Mouse (Mus musculus) MEL (cell line): Measurements from ENCODE around the gene Gm43517.

Experiments
- CHD2 ChIP-seq: IDR thresholded peaks from 2 replicates; pipeline ENCODE4 v1.6.1; 2011; ENCODE audit warnings: low read length, improper control_type of control experiment
- CTCF ChIP-seq, 3 experiments: IDR thresholded peaks in 2 of 3; conservative IDR thresholded peaks in 1 of 3; 2 replicates each; pipeline ENCODE4 v1.5.1; 2011 to 2012; ENCODE audit warnings: low read length in 3 of 3, low read depth in 2 of 3, mild to moderate bottlenecking in 2 of 3, improper control_type of control experiment in 1 of 3, inconsistent platforms in 1 of 3, mixed read lengths in 1 of 3, moderate library complexity in 1 of 3; ENCODE audit not compliant: control insufficient read depth in 1 of 3, insufficient read depth in 1 of 3, poor library complexity in 1 of 3, severe bottlenecking in 1 of 3
- EP300 ChIP-seq, 2 experiments: IDR thresholded peaks; 2 replicates each; pipeline ENCODE4 v1.6.1; 2011; ENCODE audit warnings: improper control_type of control experiment in 2 of 2, low read length in 2 of 2, low read depth in 1 of 2, mild to moderate bottlenecking in 1 of 2
- GATA1 ChIP-seq: IDR thresholded peaks from 2 replicates; pipeline ENCODE4 v1.6.1; 2011; ENCODE audit warnings: low read depth, low read length, improper control_type of control experiment
- MYC ChIP-seq: IDR thresholded peaks from 2 replicates; pipeline ENCODE4 v1.6.1; 2011; ENCODE audit warnings: low read depth, mild to moderate bottlenecking, low read length, improper control_type of control experiment, moderate library complexity
- POLR2A ChIP-seq, 2 experiments: IDR thresholded peaks; 2 replicates each; pipeline ENCODE4 v1.6.1; 2011 to 2012; ENCODE audit warnings: low read length in 2 of 2, mild to moderate bottlenecking in 2 of 2, control low read depth in 1 of 2, improper control_type of control experiment in 1 of 2, low read depth in 1 of 2, moderate library complexity in 1 of 2; ENCODE audit not compliant: control insufficient read depth in 1 of 2, insufficient read depth in 1 of 2, poor library complexity in 1 of 2
- ZNF384 ChIP-seq: IDR thresholded peaks from 2 replicates; pipeline ENCODE4 v1.6.1; 2012; ENCODE audit warnings: low read depth, mild to moderate bottlenecking, inconsistent platforms, low read length, improper control_type of control experiment

DNA sequence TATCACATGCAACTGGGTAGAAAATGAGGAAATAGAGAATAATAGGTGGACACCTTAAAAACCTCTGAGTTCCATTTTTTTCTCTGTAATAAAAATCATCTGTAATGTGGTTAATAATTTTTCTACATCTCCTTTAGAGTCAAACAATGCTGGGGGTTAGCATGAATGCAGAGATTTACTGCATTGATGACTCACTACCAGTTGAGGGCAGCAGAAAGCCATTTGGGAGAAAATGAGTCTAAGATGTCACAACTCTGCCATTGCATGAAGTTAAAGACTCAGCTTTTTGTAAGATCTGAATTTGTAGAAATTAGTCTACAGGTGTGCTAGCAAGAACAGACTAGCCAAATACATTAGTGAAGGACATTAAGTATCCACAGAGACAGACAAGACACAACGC lies 16.0 kb upstream of the Gm43517 start:
- no peak for TF ChIP-seq GATA1
- TF ChIP-seq CTCF (IDR thresholded peaks at IDR 0.05 in 2 of 3, conservative IDR thresholded peaks at IDR 0.05 in 1 of 3; ENCODE audit: control insufficient read depth in 1 of 3, insufficient read depth in 1 of 3, low read depth in 2 of 3, low read length in 3 of 3, poor library complexity in 1 of 3, severe bottlenecking in 1 of 3) = peak in 1 of 3 experiments; percentile 39; a peak in 2 of 6 replicates
- TF ChIP-seq ZNF384 = no peak
- no peak for TF ChIP-seq EP300 (IDR thresholded peaks at IDR 0.05; ENCODE audit: low read depth in 1 of 2, low read length in 2 of 2)
- no peak for TF ChIP-seq POLR2A (IDR thresholded peaks at IDR 0.05; ENCODE audit: control insufficient read depth in 1 of 2, insufficient read depth in 1 of 2, low read depth in 1 of 2, low read length in 2 of 2, poor library complexity in 1 of 2)
- no peak for TF ChIP-seq CHD2
- no peak for TF ChIP-seq MYC
